Mouse (Mus musculus): ENCODE measurements around the gene Aurka.

Gene Aurka

DNA sequence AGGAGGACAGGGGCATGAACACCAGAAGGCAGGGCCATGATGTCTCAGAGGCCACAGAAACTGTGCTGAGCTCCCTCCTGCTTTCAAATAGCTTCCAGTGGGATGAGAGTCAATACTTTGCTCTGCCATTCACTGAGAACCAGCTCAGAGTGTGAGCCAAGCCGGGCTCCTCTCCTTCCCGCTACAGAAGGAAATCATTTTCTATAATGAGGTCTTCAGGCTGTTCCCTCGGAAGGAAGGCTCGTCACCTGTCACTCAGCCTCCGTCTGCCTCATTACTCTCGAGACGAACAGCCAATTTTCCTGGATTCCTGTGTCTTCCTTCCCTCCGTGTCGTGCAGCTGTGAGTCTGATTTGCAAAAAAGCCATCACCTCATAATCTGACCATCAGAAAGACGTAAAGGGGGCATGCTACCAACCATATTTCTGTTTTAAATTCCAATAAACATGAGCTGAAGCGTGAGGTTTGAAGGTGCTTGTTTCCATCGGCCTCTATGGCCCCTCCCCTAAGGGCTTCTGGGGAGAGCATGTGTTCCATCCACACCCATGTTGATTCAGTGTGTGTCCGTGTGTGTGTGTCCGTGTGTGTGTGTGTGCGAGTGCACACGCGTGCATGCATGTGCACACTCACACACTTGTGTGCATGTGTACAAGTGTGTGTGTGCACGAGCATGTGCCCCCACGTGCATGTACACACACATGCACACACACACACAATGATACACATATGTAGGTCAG is 32.0 kb downstream of the Aurka start:
- no peak for DNase-seq (ENCODE audit: low spot score in 2 of 2)

DNA sequence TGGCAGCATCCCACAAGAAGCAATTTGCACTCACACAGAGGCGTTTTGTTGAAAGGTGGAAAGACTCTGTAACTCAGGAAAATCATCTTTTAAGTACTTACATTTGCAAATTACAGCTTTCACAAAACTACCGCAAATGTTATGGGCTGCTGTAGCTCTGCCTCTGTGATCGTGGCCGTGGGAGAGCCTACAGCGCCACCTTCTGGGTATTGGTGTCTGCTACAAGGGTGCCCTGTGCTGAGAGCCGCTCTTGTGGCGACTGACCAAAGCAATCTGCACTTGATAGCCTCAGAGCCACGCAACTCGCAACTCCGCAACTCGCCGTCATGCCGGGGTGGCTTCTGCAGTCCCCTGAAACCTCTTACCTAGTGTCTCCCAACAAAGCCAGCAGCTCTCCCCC is 41.2 kb downstream of the Aurka start:
- DNase-seq (ENCODE audit: low spot score in 2 of 2), result peak; percentile 79 to 84

DNA sequence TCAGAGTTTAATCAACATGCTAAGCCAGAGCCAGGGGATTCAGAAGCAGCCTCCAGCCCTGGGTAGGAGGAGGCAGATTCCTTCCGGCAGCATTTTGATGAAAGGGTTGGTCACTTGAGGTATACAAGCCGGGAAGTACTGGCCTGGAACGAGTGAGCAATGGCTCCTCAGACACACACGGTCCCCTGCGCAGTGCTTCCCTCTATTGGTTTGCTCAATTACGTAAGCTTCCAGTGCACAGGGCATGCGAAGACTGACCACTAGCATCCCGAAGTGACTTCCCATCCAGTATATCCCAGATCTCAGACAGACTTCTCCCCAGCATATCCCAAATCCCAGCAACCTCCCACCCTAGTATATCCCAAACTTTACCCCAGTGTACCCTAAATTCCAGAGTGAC is 42.1 kb downstream of the Aurka start:
- DNase-seq (ENCODE audit: low spot score in 2 of 2), result no peak

DNA sequence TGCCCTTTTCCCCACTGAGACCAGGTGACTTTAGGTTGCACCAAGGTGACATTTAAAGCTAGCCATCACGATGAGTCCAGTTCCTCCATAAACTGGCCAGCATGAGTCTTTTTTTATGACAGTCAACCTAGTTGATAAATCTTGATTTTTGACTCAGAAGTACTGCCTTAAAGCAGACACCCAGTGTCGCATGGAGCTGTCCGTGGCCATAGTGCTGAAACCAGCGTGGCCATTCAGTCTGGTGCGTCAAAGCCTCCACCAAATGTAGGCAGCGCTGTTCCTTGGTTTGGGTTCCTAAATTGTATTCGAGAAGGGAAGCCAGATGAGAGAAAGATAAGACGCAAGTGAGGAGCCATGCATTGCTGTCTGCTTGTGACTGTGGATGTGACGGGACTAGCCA is 49.5 kb downstream of the Aurka start:
- no peak for DNase-seq (ENCODE audit: low spot score in 2 of 2)

DNA sequence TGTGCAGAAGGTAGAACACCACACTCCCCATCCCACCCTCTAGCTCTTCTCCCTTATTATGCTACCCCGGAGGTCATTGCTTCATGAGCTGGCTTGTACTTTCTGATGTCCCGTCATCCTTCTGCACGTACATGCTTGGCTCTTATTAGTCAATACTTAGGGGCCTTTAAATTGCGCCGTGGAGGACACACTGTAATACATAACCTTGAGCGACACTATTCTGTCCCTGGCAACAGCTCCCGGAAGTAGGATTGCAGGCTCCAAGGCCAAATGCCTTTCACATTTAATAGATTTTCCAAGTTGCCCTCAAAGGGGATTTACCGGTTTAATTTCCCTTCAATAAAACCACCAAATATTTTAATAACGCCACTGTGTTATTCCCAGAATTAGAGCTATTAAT is 58.6 kb downstream of the Aurka start:
- no peak for DNase-seq (ENCODE audit: low spot score in 2 of 2)

DNA sequence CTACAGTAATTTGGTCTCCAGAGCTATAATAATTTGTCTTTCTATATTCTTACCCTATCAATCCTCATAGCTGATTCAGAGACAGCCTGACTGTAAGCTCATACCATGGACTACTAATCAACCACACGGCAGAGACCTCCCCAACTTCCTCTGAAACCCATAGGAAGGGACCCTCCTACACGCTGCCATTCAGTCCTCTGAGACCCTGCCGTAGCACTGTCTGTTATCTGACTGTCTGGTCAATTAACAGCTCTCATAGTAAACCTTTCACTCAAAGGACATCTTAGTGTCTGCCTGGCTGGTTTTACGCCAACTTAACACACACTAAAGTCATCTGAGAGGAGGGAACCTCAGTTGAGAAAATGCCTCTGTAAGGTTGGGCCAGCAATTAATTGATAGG is 63.8 kb downstream of the Aurka start:
- no peak for DNase-seq (ENCODE audit: low spot score in 2 of 2)
